Mouse (Mus musculus) ES-E14 (cell line): Measurements from ENCODE around the gene Hoxb5. TPM values are rescaled to one million over a fixed set of nuclear protein-coding genes. Genes with fewer than 3 reads are reported as not detected.

ENCODE experiments used
- DNase-seq: peaks from one replicate; pipeline ENCODE4 v3.0.0-alpha.2; 2013; ENCODE audit warnings: low read depth, low spot score
- H3K27ac ChIP-seq: 2 replicates; pipeline ENCODE4 v1.5.1; 2012; ENCODE audit warnings: low read depth, mild to moderate bottlenecking, low read length, moderate library complexity, mixed read lengths; ENCODE audit not compliant: poor library complexity, insufficient read depth, severe bottlenecking
- H3K36me3 ChIP-seq: 2 replicates; pipeline ENCODE4 v1.6.1; 2012; ENCODE audit warnings: mild to moderate bottlenecking, low read length, moderate library complexity, mixed read lengths; ENCODE audit not compliant: control insufficient read depth, poor library complexity, insufficient read depth, severe bottlenecking
- H3K4me1 ChIP-seq, 2 experiments: fragments of 150-350 bp in 1 of 2; sonication (generic) in 1 of 2; 2 replicates each; pipeline ENCODE4 v1.6.1; 2012; ENCODE audit warnings: low read length in 2 of 2, mild to moderate bottlenecking in 1 of 2, mixed read lengths in 1 of 2; ENCODE audit not compliant: control insufficient read depth in 2 of 2, insufficient read depth in 2 of 2, poor library complexity in 1 of 2
- H3K4me3 ChIP-seq, 2 experiments: fragments of 150-350 bp in 1 of 2; sonication (generic) in 1 of 2; 2 replicates each; pipeline ENCODE4 v1.5.1; 2012; ENCODE audit warnings: low read length in 2 of 2, low read depth in 1 of 2, mild to moderate bottlenecking in 1 of 2, mixed read lengths in 1 of 2; ENCODE audit not compliant: insufficient read depth in 1 of 2, poor library complexity in 1 of 2, severe bottlenecking in 1 of 2
- H3K9ac ChIP-seq: 2 replicates; pipeline ENCODE4 v1.6.1; 2012; ENCODE audit warnings: low read depth, mild to moderate bottlenecking, low read length, mixed read lengths; ENCODE audit not compliant: poor library complexity, insufficient read depth, severe bottlenecking
- H3K9me3 ChIP-seq: fragments of 150-350 bp; sonication (generic); 2 replicates; pipeline ENCODE4 v1.6.1; 2012; ENCODE audit warnings: low read depth, mild to moderate bottlenecking, low read length; ENCODE audit not compliant: control insufficient read depth, insufficient read depth
- CHD2 ChIP-seq: IDR thresholded peaks from 2 replicates; pipeline ENCODE4 v1.6.1; 2014; ENCODE audit warnings: mild to moderate bottlenecking, low read depth, low read length, inconsistent platforms
- HCFC1 ChIP-seq: IDR thresholded peaks from 2 replicates; pipeline ENCODE4 v1.6.1; 2012; ENCODE audit warnings: low read length, inconsistent platforms, borderline replicate concordance; ENCODE audit not compliant: insufficient read depth
- MAFK ChIP-seq: IDR thresholded peaks from 2 replicates; pipeline ENCODE4 v1.6.1; 2014; ENCODE audit warnings: mild to moderate bottlenecking, low read depth, low read length, inconsistent platforms; ENCODE audit not compliant: insufficient read depth
- ZC3H11A ChIP-seq: IDR thresholded peaks from 2 replicates; pipeline ENCODE4 v1.6.1; 2012; ENCODE audit warnings: low read depth, mild to moderate bottlenecking, inconsistent platforms, low read length, borderline replicate concordance
- ZNF384 ChIP-seq: IDR thresholded peaks from 2 replicates; pipeline ENCODE4 v1.6.1; 2012; ENCODE audit warnings: low read depth, low read length, inconsistent platforms
- in situ Hi-C, 2 experiments: fragments of 600-800 bp; cut with MboI; formaldehyde crosslinking; loops; one replicate each; pipeline ENCODE4 v1.15.1; 2025; ENCODE audit warnings: low sequenced_read_pairs in 2 of 2, inconsistent platforms in 1 of 2; ENCODE audit not compliant: unreplicated experiment in 2 of 2
- total RNA-seq: library from RNA; depleted of rRNA; stranded (reverse); fragments of 300-350 nt; gene quantifications from 2 replicates; pipeline ENCODE4 v1.2.3, GENCODE M21; 2012

Hoxb5 gene
- total RNA-seq, 1 experiment = 0.09 TPM

DNA sequence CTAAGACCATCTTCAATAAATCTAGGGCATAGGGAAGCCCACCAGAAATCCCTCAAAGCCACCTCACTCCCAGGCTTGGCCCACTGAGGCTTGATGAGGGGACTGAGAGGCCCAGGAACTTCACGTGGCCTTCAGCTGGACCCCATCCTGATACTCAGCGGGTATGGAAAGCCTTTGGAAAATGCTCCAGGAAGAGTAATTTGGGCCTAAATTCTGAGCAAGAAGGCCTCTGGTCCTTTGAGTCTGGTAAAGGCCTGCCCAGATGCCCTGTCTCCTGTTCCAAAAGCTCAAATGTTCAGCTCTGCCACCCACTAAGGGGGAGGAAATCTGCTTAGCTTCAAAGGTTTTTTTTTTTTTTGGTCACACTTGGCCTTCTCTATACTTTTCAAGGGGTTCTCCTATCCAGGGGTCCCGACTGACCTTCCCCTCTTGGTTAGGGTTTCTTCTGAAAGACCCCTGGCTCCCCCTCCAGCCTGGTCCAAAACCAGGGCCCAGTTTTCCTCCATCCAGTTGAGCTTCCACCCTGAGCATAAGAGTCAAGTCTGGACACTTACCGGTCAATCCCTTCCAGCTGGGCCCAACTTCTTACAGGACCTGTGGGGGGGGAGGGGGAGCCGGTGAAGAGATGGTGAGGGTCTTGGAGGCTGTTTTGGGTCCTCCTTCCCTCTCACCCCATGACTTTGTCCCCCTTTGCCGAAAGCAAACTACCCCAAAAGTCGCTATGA, 3.2 kb downstream of the Hoxb5 start:
- Histone ChIP-seq H3K9me3 (no peaks in the 10 kb centered on the region), H3K4me1 (peaks cover 0 to 3% of the 10 kb centered on the region in 2 experiments; a peak in 1 of 4 replicates), H3K36me3 (no peaks in the 10 kb centered on the region), H3K9ac (no peak overlapping the region), H3K4me3 (no peak overlapping the region), H3K27ac (no peak overlapping the region)
- TF ChIP-seq MAFK (no peak), ZNF384 (no peak), ZC3H11A (no peak), CHD2 (no peak), HCFC1 (no peak)
- no peak for DNase-seq
- in situ Hi-C loops = loop anchor here in 1 of 2 experiments (10.0 kb wide), 1 partner anchor 248 kb away; no protein-coding TSS in a partner anchor

DNA sequence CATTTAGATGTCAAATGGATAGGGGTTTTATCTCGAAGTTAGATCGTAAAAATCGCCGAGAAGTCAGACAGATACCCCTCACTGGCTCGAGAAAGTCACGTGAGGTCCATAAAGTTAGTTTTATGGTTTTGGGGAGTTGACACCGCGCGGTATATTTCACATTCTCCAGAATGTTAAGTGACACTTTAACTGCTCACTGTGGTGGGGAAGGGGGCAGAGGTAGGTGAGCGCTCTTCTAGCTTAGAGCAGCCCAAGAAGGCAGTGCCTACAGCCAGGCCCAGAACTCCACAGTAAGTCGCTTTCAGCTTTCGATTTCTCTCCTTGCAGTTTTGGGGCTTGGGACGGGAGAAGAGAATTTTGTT, 3.8 kb downstream of the Hoxb5 start:
- no peak overlapping the region for H3K27ac ChIP-seq
- DNase-seq = no peak
- H3K9ac ChIP-seq = no peak overlapping the region
- TF ChIP-seq CHD2 (no peak), HCFC1 (no peak), ZC3H11A (no peak), MAFK (no peak), ZNF384 (no peak)
- in situ Hi-C loops = loop anchor here in 1 of 2 experiments (10.0 kb wide), 1 partner anchor 248 kb away; no protein-coding TSS in a partner anchor
- peaks cover 0 to 4% of the 10 kb centered on the region in 2 experiments; a peak in 2 of 4 replicates for H3K4me1 ChIP-seq
- H3K36me3 ChIP-seq = no peaks in the 10 kb centered on the region
- H3K4me3 ChIP-seq = no peak overlapping the region
- no peaks in the 10 kb centered on the region for H3K9me3 ChIP-seq

DNA sequence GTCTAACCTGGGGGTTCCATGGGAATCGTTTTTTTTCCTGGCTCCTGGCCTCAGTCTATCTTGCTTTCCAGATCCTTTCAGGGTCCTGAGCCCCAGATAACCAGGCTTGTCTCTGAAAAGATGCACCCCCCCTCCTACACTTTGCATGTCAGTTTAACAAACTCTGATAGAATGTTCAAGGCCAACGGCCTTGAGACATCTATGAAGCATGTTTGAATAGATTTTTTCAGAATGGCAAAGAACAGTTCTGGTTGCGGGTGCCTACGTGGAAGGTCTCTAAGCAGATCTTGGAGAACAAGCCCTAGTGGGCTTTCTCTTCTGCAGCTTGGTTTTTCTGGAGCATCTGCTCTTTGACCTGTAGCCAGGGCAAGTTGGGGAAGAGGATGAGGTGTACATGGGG, 5.6 kb downstream of the Hoxb5 start:
- Histone ChIP-seq H3K27ac (no peak overlapping the region), H3K9ac (no peak overlapping the region), H3K4me1 (peaks cover 0 to 8% of the 10 kb centered on the region in 2 experiments; a peak in 2 of 4 replicates), H3K9me3 (no peaks in the 10 kb centered on the region), H3K36me3 (no peaks in the 10 kb centered on the region), H3K4me3 (no peak overlapping the region)
- in situ Hi-C loops = loop anchor here in 1 of 2 experiments (10.0 kb wide), 1 partner anchor 246 kb away; no protein-coding TSS in a partner anchor
- no peak for DNase-seq
- TF ChIP-seq HCFC1 (no peak), ZC3H11A (no peak), ZNF384 (no peak), MAFK (no peak)

DNA sequence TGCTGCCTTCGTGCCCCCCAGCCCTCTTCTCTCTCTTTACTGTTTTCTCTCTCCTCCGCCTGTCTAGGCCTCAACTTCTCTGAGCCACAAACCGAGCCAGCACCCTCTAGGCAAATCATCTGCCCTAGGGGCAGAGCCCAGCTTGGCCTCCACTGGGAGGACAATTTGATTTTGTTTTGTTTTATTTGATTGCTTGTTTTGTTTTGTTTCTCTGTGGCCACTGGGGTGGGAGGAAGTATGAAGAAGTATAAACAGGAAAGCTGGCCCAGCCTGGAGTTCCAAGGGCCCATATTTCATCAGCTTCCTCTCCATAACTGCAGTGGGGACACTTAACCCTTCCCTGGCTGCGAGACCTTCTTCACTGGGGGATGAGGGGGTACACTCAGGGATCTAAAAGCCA, 6.2 kb downstream of the Hoxb5 start:
- H3K9me3 ChIP-seq = no peaks in the 10 kb centered on the region
- in situ Hi-C loops = loop anchor here in 1 of 2 experiments (10.0 kb wide), 1 partner anchor 246 kb away; no protein-coding TSS in a partner anchor
- no peak for DNase-seq
- H3K27ac ChIP-seq = no peak overlapping the region
- no peaks in the 10 kb centered on the region for H3K36me3 ChIP-seq
- no peak overlapping the region for H3K4me3 ChIP-seq
- TF ChIP-seq ZNF384 = no peak
- no peak for TF ChIP-seq HCFC1
- TF ChIP-seq ZC3H11A = no peak
- no peak for TF ChIP-seq MAFK
- no peak for TF ChIP-seq CHD2
- no peak overlapping the region for H3K9ac ChIP-seq
- peaks cover 0 to 6% of the 10 kb centered on the region in 2 experiments; a peak in 2 of 4 replicates for H3K4me1 ChIP-seq
